Mouse (Mus musculus): ENCODE measurements around the gene Pitpnm1. TPM values are rescaled to one million over a fixed set of nuclear protein-coding genes. Genes with fewer than 3 reads are reported as not detected.

Pitpnm1 gene
- polyA plus RNA-seq, 1 experiment from 2014 or later: 22.2 TPM

- Histone ChIP-seq H3K4me2 (replicated peaks; ENCODE audit: low read depth, low read length) (peak overlapping the region; percentile 91), H3K9me3 (ENCODE audit: low read length) (no peaks in the 10 kb centered on the region), H3K4me3 (ENCODE audit: low read length) (peak overlapping the region; percentile 84), H3K36me3 (ENCODE audit: insufficient read depth, low read length) (peaks cover 16% of the 10 kb centered on the region), H3K27me3 (ENCODE audit: insufficient read depth, low read length) (no peaks in the 10 kb centered on the region), H3K9ac (replicated peaks; ENCODE audit: low read length) (peak overlapping the region; percentile 93), H3K4me1 (ENCODE audit: insufficient read depth, low read length) (peaks cover 25% of the 10 kb centered on the region), H3K27ac (ENCODE audit: low read length) (no peak overlapping the region)
- no peak for ATAC-seq (ENCODE audit: low FRiP score, low TSS enrichment)
- 75% methylated on average over 11 of the region's 11 CpGs for WGBS
Observed at GRCm38 (mm10) chr19:4149283-4149682, 49.5 kb downstream of the Pitpnm1 start.

GRCm38 (mm10) chr19:4149764-4150461 lies 50.1 kb downstream of the Pitpnm1 start:
- Histone ChIP-seq H3K9ac (replicated peaks; ENCODE audit: low read length) (no peak overlapping the region), H3K4me2 (replicated peaks; ENCODE audit: low read depth, low read length) (peak overlapping the region; percentile 91), H3K4me3 (ENCODE audit: low read length) (peak overlapping the region; percentile 84; the same call in 1 of the 2 replicates), H3K27ac (ENCODE audit: low read length) (no peak overlapping the region), H3K36me3 (ENCODE audit: insufficient read depth, low read length) (peaks cover 16% of the 10 kb centered on the region), H3K27me3 (ENCODE audit: insufficient read depth, low read length) (no peaks in the 10 kb centered on the region), H3K4me1 (ENCODE audit: insufficient read depth, low read length) (peaks cover 25% of the 10 kb centered on the region), H3K9me3 (ENCODE audit: low read length) (no peaks in the 10 kb centered on the region)
- no peak for ATAC-seq (ENCODE audit: low FRiP score, low TSS enrichment)
- 95% methylated on average over 17 of the region's 17 CpGs for WGBS

GRCm38 (mm10) chr19:4150567-4151487 lies 51.0 kb downstream of the Pitpnm1 start:
- Histone ChIP-seq H3K27ac (ENCODE audit: low read length) (no peak overlapping the region), H3K36me3 (ENCODE audit: insufficient read depth, low read length) (peaks cover 20% of the 10 kb centered on the region), H3K9me3 (ENCODE audit: low read length) (no peaks in the 10 kb centered on the region), H3K4me3 (ENCODE audit: low read length) (no peak overlapping the region), H3K4me1 (ENCODE audit: insufficient read depth, low read length) (peaks cover 31% of the 10 kb centered on the region), H3K9ac (replicated peaks; ENCODE audit: low read length) (no peak overlapping the region), H3K27me3 (ENCODE audit: insufficient read depth, low read length) (no peaks in the 10 kb centered on the region), H3K4me2 (replicated peaks; ENCODE audit: low read depth, low read length) (no peak overlapping the region)
- WGBS: 85% methylated on average over 22 of the region's 22 CpGs
- ATAC-seq (ENCODE audit: low FRiP score, low TSS enrichment): no peak

DNA sequence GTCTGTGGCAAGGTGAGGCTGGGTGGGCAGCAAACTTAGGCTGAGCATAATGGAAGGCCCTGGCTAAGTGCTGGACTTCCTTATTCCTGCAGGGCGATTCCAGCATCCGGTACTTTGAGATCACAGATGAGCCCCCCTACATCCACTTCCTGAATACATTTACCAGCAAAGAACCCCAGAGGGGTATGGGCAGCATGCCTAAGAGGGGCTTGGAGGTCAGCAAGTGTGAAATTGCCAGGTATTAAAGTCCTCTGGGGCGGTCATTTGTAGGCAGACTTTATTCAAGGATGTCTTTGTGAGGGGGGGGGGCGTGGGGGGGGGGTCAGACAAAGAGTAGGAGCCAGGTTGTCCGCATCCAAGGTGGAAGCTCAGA lies 51.7 kb downstream of the Pitpnm1 start:
- no peak overlapping the region for H3K4me3 ChIP-seq (ENCODE audit: low read length)

DNA sequence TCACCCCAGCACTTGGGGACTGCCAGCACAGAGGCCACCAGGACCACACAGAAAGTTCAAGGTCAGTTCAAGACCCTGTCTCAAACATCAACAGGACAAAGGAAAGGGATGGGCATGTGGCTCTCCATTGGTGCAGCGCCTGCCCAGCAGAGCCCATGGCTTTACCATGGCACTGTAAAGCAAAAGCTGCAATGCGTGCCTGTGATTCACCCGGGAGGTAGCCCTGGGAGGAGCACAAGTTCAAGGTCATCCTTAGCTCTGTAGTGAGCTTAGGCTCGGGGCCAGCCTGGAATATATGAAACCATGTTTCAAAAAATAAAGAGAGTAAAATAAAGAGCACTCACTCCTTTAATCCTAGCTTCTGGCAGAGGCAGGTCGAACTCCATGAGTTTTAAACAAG lies 52.1 kb downstream of the Pitpnm1 start:
- Histone ChIP-seq H3K36me3 (ENCODE audit: insufficient read depth, low read length) (peaks cover 24% of the 10 kb centered on the region), H3K27me3 (ENCODE audit: insufficient read depth, low read length) (no peaks in the 10 kb centered on the region), H3K4me2 (replicated peaks; ENCODE audit: low read depth, low read length) (no peak overlapping the region), H3K4me3 (ENCODE audit: low read length) (no peak overlapping the region), H3K9me3 (ENCODE audit: low read length) (no peaks in the 10 kb centered on the region), H3K9ac (replicated peaks; ENCODE audit: low read length) (no peak overlapping the region), H3K4me1 (ENCODE audit: insufficient read depth, low read length) (peaks cover 34% of the 10 kb centered on the region), H3K27ac (ENCODE audit: low read length) (no peak overlapping the region)
- no peak for ATAC-seq (ENCODE audit: low FRiP score, low TSS enrichment)
- 88% methylated on average over 5 of the region's 5 CpGs for WGBS

More for the DNA sequence above, 51.7 kb downstream of the Pitpnm1 start:
- peaks cover 34% of the 10 kb centered on the region for H3K4me1 ChIP-seq (ENCODE audit: insufficient read depth, low read length)
- no peak overlapping the region for H3K9ac ChIP-seq (replicated peaks; ENCODE audit: low read length)
- WGBS: 75% methylated on average over 5 of the region's 5 CpGs
- H3K27me3 ChIP-seq (ENCODE audit: insufficient read depth, low read length): no peaks in the 10 kb centered on the region
- peaks cover 24% of the 10 kb centered on the region for H3K36me3 ChIP-seq (ENCODE audit: insufficient read depth, low read length)
- no peak overlapping the region for H3K4me2 ChIP-seq (replicated peaks; ENCODE audit: low read depth, low read length)
- no peak for ATAC-seq (ENCODE audit: low FRiP score, low TSS enrichment)
- H3K9me3 ChIP-seq (ENCODE audit: low read length): no peaks in the 10 kb centered on the region
- no peak overlapping the region for H3K27ac ChIP-seq (ENCODE audit: low read length)

GRCm38 (mm10) chr19:4152445-4153231 lies 52.8 kb downstream of the Pitpnm1 start:
- H3K27me3 ChIP-seq (ENCODE audit: insufficient read depth, low read length): no peaks in the 10 kb centered on the region
- no peaks in the 10 kb centered on the region for H3K9me3 ChIP-seq (ENCODE audit: low read length)
- WGBS: 92% methylated on average over 8 of the region's 8 CpGs
- H3K36me3 ChIP-seq (ENCODE audit: insufficient read depth, low read length): peaks cover 29% of the 10 kb centered on the region
- no peak overlapping the region for H3K4me2 ChIP-seq (replicated peaks; ENCODE audit: low read depth, low read length)
- H3K4me1 ChIP-seq (ENCODE audit: insufficient read depth, low read length): peaks cover 34% of the 10 kb centered on the region
- H3K9ac ChIP-seq (replicated peaks; ENCODE audit: low read length): no peak overlapping the region
- ATAC-seq (ENCODE audit: low FRiP score, low TSS enrichment): no peak
- no peak overlapping the region for H3K27ac ChIP-seq (ENCODE audit: low read length)
- H3K4me3 ChIP-seq (ENCODE audit: low read length): no peak overlapping the region

- Histone ChIP-seq H3K9me3 (ENCODE audit: low read length) (no peaks in the 10 kb centered on the region), H3K4me3 (ENCODE audit: low read length) (no peak within 1 kb of the TSS), H3K27me3 (ENCODE audit: insufficient read depth, low read length) (no peaks in the 10 kb centered on the region), H3K4me1 (ENCODE audit: insufficient read depth, low read length) (peaks cover 28% of the 10 kb centered on the region), H3K9ac (replicated peaks; ENCODE audit: low read length) (no peak within 1 kb of the TSS), H3K27ac (ENCODE audit: low read length) (no peak within 1 kb of the TSS), H3K36me3 (ENCODE audit: insufficient read depth, low read length) (peaks cover 35% of the 10 kb centered on the region), H3K4me2 (replicated peaks; ENCODE audit: low read depth, low read length) (no peak within 1 kb of the TSS)
- no peak for ATAC-seq (ENCODE audit: low FRiP score, low TSS enrichment)
- WGBS: 79% methylated on average over 11 of the region's 11 CpGs
Observed at GRCm38 (mm10) chr19:4153232-4153654, 53.4 kb downstream of the Pitpnm1 start, which contains the start of gene Ptprcap. Ptprcap (plus strand) TSS chr19:4153604.

GRCm38 (mm10) chr19:4154437-4155222 lies 54.8 kb downstream of the Pitpnm1 start:
- Histone ChIP-seq H3K36me3 (ENCODE audit: insufficient read depth, low read length) (peaks cover 49% of the 10 kb centered on the region), H3K27me3 (ENCODE audit: insufficient read depth, low read length) (no peaks in the 10 kb centered on the region), H3K9me3 (ENCODE audit: low read length) (no peaks in the 10 kb centered on the region), H3K4me3 (ENCODE audit: low read length) (no peak overlapping the region), H3K4me1 (ENCODE audit: insufficient read depth, low read length) (peaks cover 19% of the 10 kb centered on the region), H3K9ac (replicated peaks; ENCODE audit: low read length) (0 out of 2 replicates have a peak overlapping the region, but pooled peaks have one; percentile 19), H3K27ac (ENCODE audit: low read length) (0 out of 2 replicates have a peak overlapping the region, but pooled peaks have one; percentile 21), H3K4me2 (replicated peaks; ENCODE audit: low read depth, low read length) (no peak overlapping the region)
- no peak for ATAC-seq (ENCODE audit: low FRiP score, low TSS enrichment)
- 74% methylated on average over 13 of the region's 13 CpGs for WGBS

All from kidney, embryonic 16.5 days (tissue).